Mouse (Mus musculus) limb, embryonic 14.5 days (tissue): ENCODE measurements around the gene Gabrb1. TPM values are rescaled to one million over a fixed set of nuclear protein-coding genes. Genes with fewer than 3 reads are reported as not detected.

Experiments
- ATAC-seq: fragments of 200-750 bp; cut with Nextera tagmentation; 2 replicates; pipeline ENCODE4 v1.8.0; 2017; ENCODE audit warnings: low read depth, moderate number of reproducible peaks, moderate TSS enrichment; ENCODE audit not compliant: low FRiP score
- DNase-seq: peaks from one replicate; pipeline ENCODE4 v3.0.0-alpha.2; 2015; ENCODE audit warnings: low spot score
- H3K27ac ChIP-seq: fragments of 300-500 bp; sonication (generic); replicated peaks from 2 replicates; pipeline ENCODE4 v1.5.1; 2014; ENCODE audit warnings: low read depth, mild to moderate bottlenecking, low read length, moderate library complexity, mixed read lengths
- H3K27me3 ChIP-seq: fragments of 300-500 bp; sonication (generic); 2 replicates; pipeline ENCODE4 v1.6.1; 2014; ENCODE audit warnings: low read length, mixed read lengths; ENCODE audit not compliant: control insufficient read depth, insufficient read depth
- H3K36me3 ChIP-seq: fragments of 300-500 bp; sonication (generic); 2 replicates; pipeline ENCODE4 v1.6.1; 2014; ENCODE audit warnings: mild to moderate bottlenecking, low read length, moderate library complexity, mixed read lengths; ENCODE audit not compliant: control insufficient read depth, insufficient read depth
- H3K4me1 ChIP-seq: fragments of 300-500 bp; sonication (generic); 2 replicates; pipeline ENCODE4 v1.6.1; 2014; ENCODE audit warnings: antibody characterized with exemption, low read length, mixed read lengths; ENCODE audit not compliant: control insufficient read depth, insufficient read depth
- H3K4me2 ChIP-seq: fragments of 300-500 bp; sonication (generic); replicated peaks from 2 replicates; pipeline ENCODE4 v1.6.1; 2014; ENCODE audit warnings: low read depth, mild to moderate bottlenecking, low read length, moderate library complexity; ENCODE audit not compliant: severe bottlenecking
- H3K4me3 ChIP-seq: fragments of 300-500 bp; sonication (generic); replicated peaks from 2 replicates; pipeline ENCODE4 v1.5.1; 2014; ENCODE audit warnings: low read length
- H3K9ac ChIP-seq: fragments of 300-500 bp; sonication (generic); 2 replicates; pipeline ENCODE4 v1.6.1; 2014; ENCODE audit warnings: mild to moderate bottlenecking, low read depth, low read length, moderate library complexity; ENCODE audit not compliant: severe bottlenecking
- H3K9me3 ChIP-seq: fragments of 300-500 bp; sonication (generic); 2 replicates; pipeline ENCODE4 v1.6.1; 2016; ENCODE audit warnings: low read length; ENCODE audit not compliant: control insufficient read depth
- POLR2A ChIP-seq: fragments of 200-500 bp; IDR thresholded peaks from 2 replicates; pipeline ENCODE4 v1.8.0; 2012; ENCODE audit warnings: inconsistent platforms, mild to moderate bottlenecking, moderate library complexity, borderline replicate concordance; ENCODE audit not compliant: insufficient read depth, insufficient read length; ENCODE audit errors: extremely low read depth
- WGBS: fragments of 180-500 bp; shearing (Covaris S2); extraction: QIAGEN DNeasy Blood & Tissue Kit; methylation state at CpG from one replicate; pipeline ENCODE4 v1.1.7; 2014; 5-methylcytosine and 5-hydroxymethylcytosine counted together
- polyA plus RNA-seq, 2 experiments: library from polyadenylated mRNA; depleted of rRNA in 1 of 2; stranded (reverse) in 1 of 2; unstranded in 1 of 2; fragments of >200 nt; fragmentation: Nextera tagmentation in 1 of 2; extraction: Ambion mirVana in 1 of 2; gene quantifications; 2 replicates each; pipeline versions ENCODE4 v1.2.1 to v1.2.3; 2012 to 2014

The Gabrb1 gene
- polyA plus RNA-seq, 2 experiments, result 0.26 to 1.5 TPM

GRCm38 (mm10) chr5:71828996-71829395 lies 171.1 kb downstream of the Gabrb1 start:
- DNase-seq (no peak), ATAC-seq (no peak)
- H3K27me3 ChIP-seq, result no peaks in the 10 kb centered on the region
- WGBS, result 57% methylated on average over 1 of the region's 1 CpGs
- no peaks in the 10 kb centered on the region for H3K4me1 ChIP-seq
- TF ChIP-seq POLR2A, result no peak
- H3K4me2 ChIP-seq, result no peak overlapping the region
- H3K27ac ChIP-seq, result no peak overlapping the region
- no peak overlapping the region for H3K4me3 ChIP-seq
- no peaks in the 10 kb centered on the region for H3K9me3 ChIP-seq
- no peaks in the 10 kb centered on the region for H3K36me3 ChIP-seq
- no peak overlapping the region for H3K9ac ChIP-seq

GRCm38 (mm10) chr5:71830342-71830741 lies 172.4 kb downstream of the Gabrb1 start:
- Histone ChIP-seq H3K27ac (no peak overlapping the region), H3K9ac (no peak overlapping the region), H3K4me3 (no peak overlapping the region), H3K27me3 (no peaks in the 10 kb centered on the region), H3K4me2 (no peak overlapping the region), H3K4me1 (no peaks in the 10 kb centered on the region), H3K36me3 (no peaks in the 10 kb centered on the region), H3K9me3 (no peaks in the 10 kb centered on the region)
- no peak for DNase-seq
- ATAC-seq, result no peak
- TF ChIP-seq POLR2A, result no peak
- 75% methylated on average over 2 of the region's 2 CpGs for WGBS

GRCm38 (mm10) chr5:71842241-71842640 lies 184.3 kb downstream of the Gabrb1 start:
- Histone ChIP-seq H3K4me2 (no peak overlapping the region), H3K4me1 (no peaks in the 10 kb centered on the region), H3K4me3 (no peak overlapping the region), H3K9ac (no peak overlapping the region), H3K9me3 (no peaks in the 10 kb centered on the region), H3K27me3 (no peaks in the 10 kb centered on the region), H3K27ac (no peak overlapping the region), H3K36me3 (no peaks in the 10 kb centered on the region)
- TF ChIP-seq POLR2A, result no peak
- DNase-seq (no peak), ATAC-seq (no peak)

GRCm38 (mm10) chr5:71898214-71898613 lies 240.3 kb downstream of the Gabrb1 start:
- ATAC-seq, result no peak
- no peak for TF ChIP-seq POLR2A
- 99% methylated on average over 2 of the region's 2 CpGs for WGBS

GRCm38 (mm10) chr5:71903399-71903798 lies 245.5 kb downstream of the Gabrb1 start:
- H3K36me3 ChIP-seq, result no peaks in the 10 kb centered on the region
- no peaks in the 10 kb centered on the region for H3K4me1 ChIP-seq
- DNase-seq (no peak), ATAC-seq (no peak)
- no peaks in the 10 kb centered on the region for H3K27me3 ChIP-seq
- no peak overlapping the region for H3K27ac ChIP-seq
- H3K9me3 ChIP-seq, result no peaks in the 10 kb centered on the region
- 78% methylated on average over 7 of the region's 7 CpGs for WGBS
- no peak overlapping the region for H3K9ac ChIP-seq
- no peak overlapping the region for H3K4me2 ChIP-seq
- no peak for TF ChIP-seq POLR2A
- H3K4me3 ChIP-seq, result no peak overlapping the region

More at GRCm38 (mm10) chr5:71898214-71898613, 240.3 kb downstream of the Gabrb1 start:
- Histone ChIP-seq H3K9me3 (no peaks in the 10 kb centered on the region), H3K27me3 (no peaks in the 10 kb centered on the region), H3K9ac (no peak overlapping the region), H3K4me2 (no peak overlapping the region), H3K4me3 (no peak overlapping the region), H3K27ac (no peak overlapping the region), H3K4me1 (no peaks in the 10 kb centered on the region), H3K36me3 (no peaks in the 10 kb centered on the region)
- DNase-seq, result no peak

- H3K36me3 ChIP-seq, result no peaks in the 10 kb centered on the region
- H3K27me3 ChIP-seq, result no peaks in the 10 kb centered on the region
- 82% methylated on average over 1 of the region's 1 CpGs for WGBS
- H3K27ac ChIP-seq, result no peak overlapping the region
- DNase-seq (no peak), ATAC-seq (no peak)
- TF ChIP-seq POLR2A, result no peak
- H3K4me3 ChIP-seq, result no peak overlapping the region
- H3K9ac ChIP-seq, result no peak overlapping the region
- no peaks in the 10 kb centered on the region for H3K4me1 ChIP-seq
- H3K4me2 ChIP-seq, result no peak overlapping the region
- no peaks in the 10 kb centered on the region for H3K9me3 ChIP-seq
These were observed 256.1 kb downstream of the Gabrb1 start for GRCm38 (mm10) chr5:71914028-71914427.
